Mouse (Mus musculus) forebrain, embryonic 13.5 days (tissue): ENCODE measurements around the gene Sem1. TPM values are rescaled to one million over a fixed set of nuclear protein-coding genes. Genes with fewer than 3 reads are reported as not detected.

Experiments used
- ATAC-seq: fragments of 200-750 bp; cut with Nextera tagmentation; 2 replicates; pipeline ENCODE4 v1.8.0; 2017
- H3K27ac ChIP-seq: fragments of 300-500 bp; sonication (generic); 2 replicates; pipeline ENCODE4 v1.5.1; 2015; ENCODE audit warnings: inconsistent platforms, mild to moderate bottlenecking, moderate library complexity
- H3K27me3 ChIP-seq: fragments of 300-500 bp; sonication (generic); 2 replicates; pipeline ENCODE4 v1.6.1; 2015; ENCODE audit warnings: mild to moderate bottlenecking, inconsistent platforms
- H3K36me3 ChIP-seq: fragments of 300-500 bp; sonication (generic); 2 replicates; pipeline ENCODE4 v1.6.1; 2015; ENCODE audit warnings: mild to moderate bottlenecking, inconsistent platforms; ENCODE audit not compliant: poor library complexity, severe bottlenecking
- H3K4me1 ChIP-seq: fragments of 300-500 bp; sonication (generic); 2 replicates; pipeline ENCODE4 v1.6.1; 2015; ENCODE audit warnings: inconsistent platforms
- H3K4me2 ChIP-seq: fragments of 300-500 bp; sonication (generic); 2 replicates; pipeline ENCODE4 v1.6.1; 2015; ENCODE audit warnings: inconsistent platforms, mild to moderate bottlenecking, moderate library complexity
- H3K4me3 ChIP-seq: fragments of 300-500 bp; sonication (generic); 2 replicates; pipeline ENCODE4 v1.5.1; 2015; ENCODE audit warnings: mild to moderate bottlenecking, inconsistent platforms
- H3K9ac ChIP-seq: fragments of 300-500 bp; sonication (generic); 2 replicates; pipeline ENCODE4 v1.6.1; 2015; ENCODE audit warnings: mild to moderate bottlenecking, inconsistent platforms
- H3K9me3 ChIP-seq: fragments of 300-500 bp; sonication (generic); replicated peaks from 2 replicates; pipeline ENCODE4 v1.6.1; 2016; ENCODE audit warnings: inconsistent platforms
- WGBS: fragments of 180-500 bp; shearing (Covaris S2); methylation state at CpG from one replicate; pipeline ENCODE4 v1.1.7; 2015; 5-methylcytosine and 5-hydroxymethylcytosine counted together
- polyA plus RNA-seq: library from polyadenylated mRNA; unstranded; fragments of >200 nt; fragmentation: Nextera tagmentation; extraction: Ambion mirVana; gene quantifications from 2 replicates; pipeline ENCODE4 v1.2.1, GENCODE M21; 2015

The Sem1 gene
- polyA plus RNA-seq = 265 and 298 TPM in 2 replicates

GRCm38 (mm10) chr6:6578304-6579149, at the start of gene Sem1:
TSS of gene Sem1 (minus strand) at chr6:6578663.
- Histone ChIP-seq H3K27ac (peak within 1 kb of the TSS; percentile 84), H3K4me1 (peaks cover 21% of the 10 kb centered on the region), H3K9ac (peak within 1 kb of the TSS; percentile 99), H3K4me2 (peak within 1 kb of the TSS; percentile 81), H3K27me3 (no peaks in the 10 kb centered on the region), H3K4me3 (peak within 1 kb of the TSS; percentile 89), H3K9me3 (no peaks in the 10 kb centered on the region), H3K36me3 (peaks cover 7% of the 10 kb centered on the region; the same call in 1 of the 2 replicates)
- peak; percentile 99 for ATAC-seq
- WGBS = 2% methylated on average over 50 of the region's 59 CpGs

DNA sequence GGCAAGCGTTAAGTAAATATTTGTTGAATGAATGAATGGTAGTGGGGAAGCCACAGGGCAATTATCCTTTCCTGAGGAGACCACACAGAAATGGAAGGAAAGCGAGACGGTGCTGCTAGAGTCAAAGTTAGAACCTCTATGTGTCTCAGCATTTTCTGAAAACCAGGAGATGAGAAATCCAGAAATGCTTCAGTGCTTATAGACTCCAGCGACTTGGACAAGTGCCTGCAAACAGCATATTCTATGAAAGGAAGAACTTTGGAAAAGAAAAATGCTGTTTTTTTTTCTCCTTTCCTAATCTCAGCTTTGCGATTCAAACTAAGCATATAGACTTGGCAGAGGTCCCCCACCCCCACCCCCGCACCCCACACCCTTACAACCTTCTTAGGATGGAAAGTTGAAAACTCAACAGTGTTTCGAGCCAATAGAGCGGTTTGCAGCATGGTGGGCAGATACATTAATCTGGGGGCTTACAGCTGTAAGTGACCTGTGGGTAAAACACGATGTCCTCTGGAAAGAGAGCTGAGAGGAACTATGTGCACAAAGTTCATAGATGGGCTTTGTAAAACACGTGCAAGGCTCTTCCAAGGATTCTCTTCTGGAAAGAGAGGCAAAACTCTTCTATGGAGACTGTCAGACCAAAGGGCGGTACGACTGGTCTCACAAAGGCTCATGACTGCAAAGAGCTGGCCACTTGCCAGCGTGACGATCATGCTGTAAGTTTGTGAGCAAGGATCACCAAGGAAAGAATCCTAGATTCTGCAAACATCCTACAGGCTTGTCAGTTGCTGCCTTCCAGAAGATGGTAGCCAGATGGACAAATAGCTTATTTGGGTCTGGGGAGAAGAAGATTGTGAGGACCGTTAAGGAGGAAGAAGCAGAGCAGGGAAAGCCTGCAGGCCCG, 44.6 kb upstream of the Sem1 start:
- peaks cover 13% of the 10 kb centered on the region for H3K4me1 ChIP-seq
- ATAC-seq = peak; percentile 30; the same call in 1 of the 2 replicates
- H3K4me3 ChIP-seq = no peak overlapping the region
- no peaks in the 10 kb centered on the region for H3K27me3 ChIP-seq
- no peaks in the 10 kb centered on the region for H3K9me3 ChIP-seq
- H3K9ac ChIP-seq = no peak overlapping the region
- H3K4me2 ChIP-seq = peak overlapping the region; percentile 42; the same call in 1 of the 2 replicates
- no peak overlapping the region for H3K27ac ChIP-seq
- no peaks in the 10 kb centered on the region for H3K36me3 ChIP-seq
- WGBS = 52% methylated on average over 16 of the region's 16 CpGs

DNA sequence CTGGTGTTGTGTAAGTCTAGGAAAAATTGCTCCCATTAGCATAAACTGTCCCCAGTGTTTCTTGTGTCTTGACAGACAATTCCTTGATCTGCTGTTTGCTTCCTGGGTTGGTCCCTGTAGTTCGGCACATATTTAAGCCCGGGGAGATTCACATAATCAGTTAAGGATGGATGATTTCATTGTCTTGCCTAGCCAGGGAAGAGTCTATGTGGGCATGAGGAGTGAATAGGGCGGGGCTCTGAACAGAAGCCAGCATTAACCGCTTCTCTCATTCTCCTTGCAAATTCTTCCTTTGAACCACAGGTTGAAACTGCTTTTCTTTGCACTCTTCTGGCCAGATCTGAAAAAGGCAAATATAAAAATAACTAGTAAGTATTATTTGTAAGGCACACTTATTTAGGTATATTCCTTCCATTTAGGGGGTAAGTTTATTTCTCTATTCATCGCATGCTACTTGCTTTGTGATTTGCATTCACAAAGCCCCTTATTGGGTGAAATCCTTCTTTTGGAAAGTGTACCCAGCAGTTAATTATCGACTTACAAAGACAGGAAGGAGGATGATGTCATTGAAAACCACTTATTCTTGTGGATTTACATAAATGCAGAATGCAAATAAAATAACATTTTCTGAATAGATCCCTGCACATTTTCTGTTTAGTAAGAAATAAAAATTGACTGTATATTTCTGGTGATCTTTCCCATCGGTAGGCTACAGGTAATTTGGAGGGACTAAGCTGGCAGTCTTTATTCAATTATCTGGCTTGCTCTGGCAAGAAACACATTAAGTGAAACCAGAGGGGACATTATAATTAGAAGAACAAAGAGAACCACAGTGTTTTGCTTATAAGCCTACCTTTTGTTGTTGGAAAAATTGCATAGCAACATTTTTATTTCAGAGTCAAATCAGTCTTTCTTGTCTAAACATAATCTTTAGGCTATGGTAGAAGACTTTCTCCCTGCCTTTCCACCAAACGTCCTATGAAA, 25.4 kb upstream of the Sem1 start:
- 8% methylated on average over 8 of the region's 8 CpGs for WGBS
- H3K36me3 ChIP-seq = no peaks in the 10 kb centered on the region
- H3K27me3 ChIP-seq = no peaks in the 10 kb centered on the region
- no peak overlapping the region for H3K4me3 ChIP-seq
- no peaks in the 10 kb centered on the region for H3K9me3 ChIP-seq
- 0 out of 2 replicates have a peak overlapping the region, but pooled peaks have one; percentile 27 for H3K27ac ChIP-seq
- H3K9ac ChIP-seq = no peak overlapping the region
- peak overlapping the region; percentile 35 for H3K4me2 ChIP-seq
- H3K4me1 ChIP-seq = peaks cover 21% of the 10 kb centered on the region
- ATAC-seq = peak; percentile 90

- Histone ChIP-seq H3K9me3 (no peaks in the 10 kb centered on the region), H3K4me3 (no peak overlapping the region), H3K27me3 (no peaks in the 10 kb centered on the region), H3K9ac (no peak overlapping the region), H3K4me1 (no peaks in the 10 kb centered on the region), H3K36me3 (no peaks in the 10 kb centered on the region), H3K4me2 (no peak overlapping the region), H3K27ac (no peak overlapping the region)
- ATAC-seq = no peak
- 79% methylated on average over 2 of the region's 2 CpGs for WGBS
Observed at GRCm38 (mm10) chr6:6586313-6586712, 7.8 kb upstream of the Sem1 start.

GRCm38 (mm10) chr6:6581849-6582248, 3.4 kb upstream of the Sem1 start:
- Histone ChIP-seq H3K4me1 (peaks cover 7% of the 10 kb centered on the region), H3K9me3 (no peaks in the 10 kb centered on the region), H3K4me2 (no peak overlapping the region), H3K4me3 (no peak overlapping the region), H3K27me3 (no peaks in the 10 kb centered on the region), H3K9ac (no peak overlapping the region), H3K36me3 (no peaks in the 10 kb centered on the region), H3K27ac (no peak overlapping the region)
- no peak for ATAC-seq
- 88% methylated on average over 2 of the region's 2 CpGs for WGBS

DNA sequence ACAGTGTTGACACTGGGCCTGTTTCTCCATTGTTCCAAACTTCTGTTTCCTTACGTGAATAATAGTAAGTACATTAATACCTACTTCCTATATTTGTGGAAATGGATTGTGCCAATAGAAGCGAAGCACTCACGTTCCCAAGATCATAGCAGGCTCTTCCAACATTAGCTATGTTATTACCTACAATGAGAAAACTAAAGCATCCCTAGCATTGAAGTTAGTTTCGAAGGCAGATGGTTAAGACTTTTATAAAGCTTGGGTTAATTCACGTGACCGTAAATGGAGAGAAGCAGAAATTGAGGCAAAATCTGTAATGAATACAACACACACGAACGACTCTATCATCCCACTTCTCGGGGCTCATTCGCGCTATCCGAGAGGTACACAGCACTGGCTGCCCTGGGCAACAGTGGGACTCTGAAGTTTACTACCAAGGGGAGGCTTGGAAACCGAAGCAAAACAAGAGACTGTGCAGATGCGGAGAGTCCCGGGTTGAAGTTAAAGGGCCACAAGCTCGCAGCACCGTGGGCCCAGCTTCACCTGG, 650 bp downstream of the Sem1 start:
- no peaks in the 10 kb centered on the region for H3K9me3 ChIP-seq
- H3K4me1 ChIP-seq = peaks cover 27% of the 10 kb centered on the region
- H3K27ac ChIP-seq = peak overlapping the region; percentile 84
- H3K27me3 ChIP-seq = no peaks in the 10 kb centered on the region
- H3K36me3 ChIP-seq = peaks cover 7% of the 10 kb centered on the region; the same call in 1 of the 2 replicates
- ATAC-seq = peak; percentile 61; the same call in 1 of the 2 replicates
- H3K9ac ChIP-seq = peak overlapping the region; percentile 99
- H3K4me2 ChIP-seq = peak overlapping the region; percentile 81
- 4% methylated on average over 17 of the region's 17 CpGs for WGBS
- peak overlapping the region; percentile 89 for H3K4me3 ChIP-seq

- WGBS = 66% methylated on average over 3 of the region's 3 CpGs
- H3K27me3 ChIP-seq = no peaks in the 10 kb centered on the region
- ATAC-seq = no peak
- peak overlapping the region; percentile 89 for H3K4me3 ChIP-seq
- H3K36me3 ChIP-seq = peaks cover 7% of the 10 kb centered on the region; the same call in 1 of the 2 replicates
- peaks cover 32% of the 10 kb centered on the region for H3K4me1 ChIP-seq
- peak overlapping the region; percentile 81 for H3K4me2 ChIP-seq
- H3K27ac ChIP-seq = no peak overlapping the region
- H3K9ac ChIP-seq = peak overlapping the region; percentile 99
- H3K9me3 ChIP-seq = no peaks in the 10 kb centered on the region
Observed at GRCm38 (mm10) chr6:6577291-6577690, 1.2 kb downstream of the Sem1 start.

DNA sequence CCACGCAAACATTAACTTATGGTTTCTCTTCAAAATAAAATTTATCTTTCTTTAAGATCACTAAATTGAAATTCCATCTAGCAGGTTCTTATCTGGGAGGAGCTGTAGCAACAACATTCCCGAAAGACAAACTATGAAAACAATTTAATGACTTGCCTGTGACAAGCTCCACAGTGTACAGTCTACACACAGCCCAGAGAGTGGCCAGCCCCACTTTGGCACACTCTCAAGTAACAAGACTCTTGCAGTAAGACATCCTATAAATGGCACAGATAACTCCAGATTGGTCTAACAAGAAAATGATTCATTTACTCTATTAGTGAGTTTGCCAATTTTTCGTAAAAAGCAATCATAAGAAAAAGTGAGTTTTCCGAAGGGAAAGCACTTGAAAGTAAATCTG, 2.7 kb downstream of the Sem1 start:
- H3K4me2 ChIP-seq = peak overlapping the region; percentile 20; the same call in 1 of the 2 replicates

DNA sequence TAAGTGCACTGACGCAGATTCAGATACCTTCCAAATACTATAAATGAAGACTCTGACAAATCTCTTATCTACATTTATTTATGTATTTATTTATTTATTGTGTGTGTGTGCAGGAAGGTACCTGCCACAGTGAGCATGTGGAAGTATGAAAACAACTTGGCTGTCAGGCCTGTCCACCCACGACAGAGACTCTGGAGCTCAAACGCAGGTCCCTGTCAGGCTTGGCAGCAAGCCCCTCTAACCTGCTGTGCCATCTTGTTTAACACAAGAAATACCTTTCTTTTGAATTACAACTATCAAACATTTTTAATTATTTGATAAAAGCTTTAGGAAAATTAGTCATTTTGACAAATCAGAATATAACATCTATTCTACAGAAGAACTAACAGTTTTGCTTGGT, 10.0 kb downstream of the Sem1 start:
- Histone ChIP-seq H3K4me3 (no peak overlapping the region), H3K9me3 (no peaks in the 10 kb centered on the region), H3K27ac (no peak overlapping the region), H3K27me3 (no peaks in the 10 kb centered on the region), H3K9ac (no peak overlapping the region), H3K4me1 (peaks cover 12% of the 10 kb centered on the region), H3K4me2 (no peak overlapping the region), H3K36me3 (0 out of 2 replicates have a peak, but pooled peaks cover 3% of the 10 kb centered on the region)
- WGBS = 80% methylated on average over 3 of the region's 3 CpGs
- no peak for ATAC-seq

More for the DNA sequence above, 2.7 kb downstream of the Sem1 start:
- Histone ChIP-seq H3K9ac (no peak overlapping the region), H3K36me3 (peaks cover 7% of the 10 kb centered on the region; the same call in 1 of the 2 replicates), H3K9me3 (no peaks in the 10 kb centered on the region), H3K4me1 (peaks cover 34% of the 10 kb centered on the region), H3K4me3 (no peak overlapping the region), H3K27me3 (no peaks in the 10 kb centered on the region), H3K27ac (no peak overlapping the region)
- no peak for ATAC-seq
- WGBS = 82% methylated on average over 4 of the region's 4 CpGs

DNA sequence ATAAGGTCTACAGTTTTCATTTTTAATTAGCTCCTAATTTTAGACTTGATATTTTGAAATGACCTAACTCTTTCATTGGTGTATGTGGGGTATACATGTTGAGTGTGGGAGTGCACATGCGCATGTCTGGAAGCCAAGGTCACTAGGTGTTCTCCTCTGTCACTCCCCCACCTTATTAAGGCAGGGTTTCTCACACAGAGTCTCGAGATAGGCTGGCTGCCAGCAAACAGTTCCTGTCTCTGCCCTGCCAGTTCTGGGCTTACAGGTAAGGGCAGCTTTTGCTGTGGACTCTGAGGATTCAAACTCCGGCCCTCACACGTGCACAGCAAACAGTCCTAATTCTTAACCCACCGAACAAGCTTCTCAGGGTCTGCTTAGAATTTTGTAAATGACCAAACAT, 14.8 kb downstream of the Sem1 start:
- H3K27ac ChIP-seq = no peak overlapping the region
- H3K36me3 ChIP-seq = 0 out of 2 replicates have a peak, but pooled peaks cover 3% of the 10 kb centered on the region
- no peak overlapping the region for H3K4me2 ChIP-seq
- no peak for ATAC-seq
- H3K4me1 ChIP-seq = peaks cover 7% of the 10 kb centered on the region; the same call in 1 of the 2 replicates
- H3K27me3 ChIP-seq = no peaks in the 10 kb centered on the region
- H3K9ac ChIP-seq = no peak overlapping the region
- 86% methylated on average over 5 of the region's 5 CpGs for WGBS
- no peaks in the 10 kb centered on the region for H3K9me3 ChIP-seq
- no peak overlapping the region for H3K4me3 ChIP-seq

DNA sequence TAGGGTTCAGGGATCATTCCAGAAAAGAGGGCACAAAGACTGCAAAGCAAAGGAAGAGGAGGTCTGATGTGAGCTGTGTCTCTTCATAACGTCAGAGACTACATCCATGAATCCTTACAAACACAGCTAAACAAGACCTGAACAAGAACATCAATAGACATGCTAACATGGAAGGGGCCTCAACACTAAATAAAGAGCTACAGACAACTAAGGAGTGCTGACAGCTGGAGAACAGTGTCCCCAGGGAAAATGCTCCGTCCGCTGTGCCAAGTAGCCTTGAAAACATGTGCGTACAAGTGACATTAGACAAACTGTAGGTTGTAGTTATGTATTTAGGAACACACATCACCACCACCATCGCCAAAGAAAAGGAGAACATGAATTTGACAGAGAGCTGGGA, 15.7 kb downstream of the Sem1 start:
- H3K4me1 ChIP-seq = peaks cover 7% of the 10 kb centered on the region; the same call in 1 of the 2 replicates
- H3K27ac ChIP-seq = no peak overlapping the region
- WGBS = 84% methylated on average over 5 of the region's 5 CpGs
- H3K9me3 ChIP-seq = no peaks in the 10 kb centered on the region
- H3K4me2 ChIP-seq = no peak overlapping the region
- peaks cover 6% of the 10 kb centered on the region; the same call in 1 of the 2 replicates for H3K36me3 ChIP-seq
- no peaks in the 10 kb centered on the region for H3K27me3 ChIP-seq
- ATAC-seq = no peak
- H3K4me3 ChIP-seq = no peak overlapping the region
- no peak overlapping the region for H3K9ac ChIP-seq
